Mouse (Mus musculus) G1E (cell line): ENCODE measurements at regions not wholly inside any gene's neighbourhood (a gene's known extent, or its start where the extent isn't known, plus 50 kb on each side); places are given as distances from the start of the nearest gene placed in this dataset.

Experiments
- ATAC-seq: 2 replicates; pipeline ENCODE4 v1.8.0; 2016; ENCODE audit warnings: mild to moderate bottlenecking; ENCODE audit not compliant: insufficient number of reproducible peaks, poor library complexity, low FRiP score, severe bottlenecking; ENCODE audit errors: extremely low read depth
- DNase-seq: peaks from one replicate; pipeline ENCODE4 v3.0.0; 2012; ENCODE audit warnings: low spot score
- H3K27me3 ChIP-seq: 2 replicates; pipeline ENCODE4 v1.6.1; 2012; ENCODE audit warnings: mild to moderate bottlenecking, low read length, inconsistent platforms; ENCODE audit not compliant: insufficient read depth
- H3K36me3 ChIP-seq: replicated peaks from 2 replicates; pipeline ENCODE3; 2012; ENCODE audit warnings: mild to moderate bottlenecking, inconsistent platforms
- H3K4me1 ChIP-seq: 2 replicates; pipeline ENCODE4 v1.6.1; 2012; ENCODE audit warnings: low read depth, low read length, inconsistent platforms, mixed read lengths; ENCODE audit not compliant: insufficient read depth
- H3K4me3 ChIP-seq: 2 replicates; pipeline ENCODE4 v1.5.1; 2012; ENCODE audit warnings: low read depth, mild to moderate bottlenecking, inconsistent platforms, low read length, moderate library complexity, mixed read lengths
- H3K9me3 ChIP-seq: replicated peaks from 2 replicates; pipeline ENCODE4 v1.6.1; 2012; ENCODE audit warnings: inconsistent platforms
- CTCF ChIP-seq: IDR thresholded peaks from 2 replicates; pipeline ENCODE4 v1.5.1; 2012; ENCODE audit warnings: low read depth, low read length, inconsistent platforms, mixed read lengths
- GATA1 ChIP-seq: IDR thresholded peaks from 2 replicates; pipeline ENCODE4 v1.6.1; 2012; ENCODE audit warnings: borderline replicate concordance, low read length, inconsistent platforms, mixed read lengths
- GATA2 ChIP-seq: IDR thresholded peaks from 2 replicates; pipeline ENCODE4 v1.6.1; 2012; ENCODE audit warnings: low read depth, low read length, inconsistent platforms, borderline replicate concordance
- POLR2AphosphoS5 ChIP-seq: IDR thresholded peaks from 2 replicates; pipeline ENCODE4 v1.6.1; 2012; ENCODE audit warnings: low read depth, low read length, inconsistent platforms; ENCODE audit not compliant: insufficient replicate concordance
- TAL1 ChIP-seq: conservative IDR thresholded peaks from 2 replicates; pipeline ENCODE4 v1.6.1; 2012; ENCODE audit warnings: low read depth, low read length, inconsistent platforms, mixed read lengths

GRCm38 (mm10) chr6:100993421-100993820 lies 160.0 kb downstream of the Ppp4r2 start:
- no peak for DNase-seq
- Histone ChIP-seq H3K9me3 (peaks cover 60% of the 10 kb centered on the region), H3K27me3 (no peaks in the 10 kb centered on the region), H3K36me3 (no peaks in the 10 kb centered on the region), H3K4me1 (no peaks in the 10 kb centered on the region), H3K4me3 (no peak overlapping the region)
- no peak for ATAC-seq
- TF ChIP-seq TAL1 (no peak), GATA2 (no peak), CTCF (no peak), GATA1 (no peak), POLR2AphosphoS5 (no peak)

GRCm38 (mm10) chr6:100995874-100996560 lies 162.6 kb downstream of the Ppp4r2 start:
- Histone ChIP-seq H3K36me3 (no peaks in the 10 kb centered on the region), H3K9me3 (peaks cover 55% of the 10 kb centered on the region), H3K4me1 (no peaks in the 10 kb centered on the region), H3K4me3 (no peak overlapping the region), H3K27me3 (no peaks in the 10 kb centered on the region)
- ATAC-seq: no peak
- TF ChIP-seq GATA2 (no peak), TAL1 (no peak), GATA1 (no peak), POLR2AphosphoS5 (no peak), CTCF (no peak)
- no peak for DNase-seq

GRCm38 (mm10) chr6:100998285-100998684 lies 164.9 kb downstream of the Ppp4r2 start:
- peaks cover 47% of the 10 kb centered on the region for H3K9me3 ChIP-seq
- no peak for ATAC-seq
- TF ChIP-seq GATA1 (no peak), GATA2 (no peak), TAL1 (no peak), POLR2AphosphoS5 (no peak), CTCF (no peak)

GRCm38 (mm10) chr6:101003901-101004300 lies 170.5 kb downstream of the Ppp4r2 start:
- DNase-seq: no peak
- peaks cover 44% of the 10 kb centered on the region for H3K9me3 ChIP-seq
- ATAC-seq: no peak

More at GRCm38 (mm10) chr6:100998285-100998684, 164.9 kb downstream of the Ppp4r2 start:
- no peak for DNase-seq
- Histone ChIP-seq H3K36me3 (no peaks in the 10 kb centered on the region), H3K27me3 (no peaks in the 10 kb centered on the region), H3K4me3 (no peak overlapping the region), H3K4me1 (no peaks in the 10 kb centered on the region)

DNA sequence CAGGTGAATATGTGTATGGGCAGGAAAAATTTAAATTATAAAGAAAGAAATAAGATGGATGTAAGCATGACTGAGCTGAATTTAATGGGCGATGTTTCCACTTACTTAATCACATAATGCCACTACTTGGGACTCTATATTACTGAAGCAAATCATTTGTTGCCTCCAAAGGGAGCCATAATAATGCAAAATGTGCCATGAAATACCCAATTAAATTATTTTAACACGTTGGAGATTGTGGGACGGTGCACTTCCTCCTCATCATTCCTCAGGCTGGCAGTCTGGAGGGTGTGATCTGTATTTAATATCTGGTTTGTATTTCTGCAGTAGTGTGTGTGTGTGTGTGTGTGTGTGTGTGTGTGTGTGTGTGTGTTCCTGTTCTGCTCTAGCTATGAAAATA lies 188.2 kb downstream of the Ppp4r2 start:
- TF ChIP-seq GATA2: no peak
- no peak for TF ChIP-seq POLR2AphosphoS5
- no peak for TF ChIP-seq TAL1
- TF ChIP-seq GATA1: no peak
- TF ChIP-seq CTCF: no peak
- H3K9me3 ChIP-seq: peaks cover 43% of the 10 kb centered on the region
- H3K4me3 ChIP-seq: no peak overlapping the region
- no peak for ATAC-seq
- H3K4me1 ChIP-seq: no peaks in the 10 kb centered on the region
- no peaks in the 10 kb centered on the region for H3K36me3 ChIP-seq
- H3K27me3 ChIP-seq: no peaks in the 10 kb centered on the region
- no peak for DNase-seq

More at GRCm38 (mm10) chr6:101003901-101004300, 170.5 kb downstream of the Ppp4r2 start:
- Histone ChIP-seq H3K36me3 (no peaks in the 10 kb centered on the region), H3K4me3 (no peak overlapping the region), H3K27me3 (no peaks in the 10 kb centered on the region), H3K4me1 (no peaks in the 10 kb centered on the region)
- TF ChIP-seq GATA2: no peak

- no peaks in the 10 kb centered on the region for H3K4me1 ChIP-seq
- no peak for ATAC-seq
- H3K36me3 ChIP-seq: no peaks in the 10 kb centered on the region
- H3K9me3 ChIP-seq: peaks cover 65% of the 10 kb centered on the region
- no peak overlapping the region for H3K4me3 ChIP-seq
- H3K27me3 ChIP-seq: no peaks in the 10 kb centered on the region
- no peak for DNase-seq
- TF ChIP-seq TAL1 (no peak), GATA2 (no peak), GATA1 (no peak), CTCF (no peak), POLR2AphosphoS5 (no peak)
These were observed 192.4 kb downstream of the Ppp4r2 start for GRCm38 (mm10) chr6:101025816-101026215.

GRCm38 (mm10) chr6:101027462-101027861 lies 194.0 kb downstream of the Ppp4r2 start:
- no peaks in the 10 kb centered on the region for H3K27me3 ChIP-seq
- H3K4me3 ChIP-seq: no peak overlapping the region
- ATAC-seq (no peak), DNase-seq (no peak)
- no peaks in the 10 kb centered on the region for H3K4me1 ChIP-seq
- no peaks in the 10 kb centered on the region for H3K36me3 ChIP-seq
- peaks cover 73% of the 10 kb centered on the region for H3K9me3 ChIP-seq
- TF ChIP-seq GATA2 (no peak), CTCF (no peak), TAL1 (no peak), GATA1 (no peak), POLR2AphosphoS5 (no peak)
